In the genomic region with DNA sequence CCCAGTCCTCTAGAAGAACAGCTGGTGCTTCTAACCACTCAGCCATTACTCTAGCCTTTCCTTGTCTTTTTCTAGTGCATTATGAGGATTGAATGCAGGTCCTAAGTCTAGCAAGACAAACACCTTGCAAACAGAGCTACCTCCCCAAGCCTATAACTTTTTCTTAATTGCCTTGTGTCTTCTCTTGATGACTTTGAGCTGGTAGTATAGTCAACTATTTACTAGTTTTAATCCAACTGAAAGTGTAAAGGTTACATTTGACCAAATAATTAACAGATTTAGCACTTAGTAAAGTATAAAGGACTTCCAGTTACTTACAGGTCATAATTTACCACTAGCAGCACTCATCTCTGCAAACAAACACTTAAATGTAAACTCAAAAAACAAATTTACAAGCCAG, we compare ENCODE assay signal across 24 mouse cellular contexts. TPM values are rescaled to one million over a fixed set of nuclear protein-coding genes. Genes with fewer than 3 reads are reported as not detected.
DNase-seq lines count a peak whose midpoint lies in the region; ATAC-seq and TF ChIP-seq lines count a peak whose summit lies in the region.
"Had no signal": no experiment of that assay in that cellular context is flagged by ENCODE, and none has a peak within 500 bp of the region (broad histone marks: within the 10 kb centered on the region; RNA-seq: fewer than 3 reads in every experiment).

No protein-coding gene starts in this region.

- no peaks in the 10 kb centered on the region for H3K9me3 ChIP-seq in kidney, embryonic 15.5 days (replicated peaks)
- H3K9me3 ChIP-seq in kidney, postnatal 0 days (replicated peaks; ENCODE audit: low read length), result no peaks in the 10 kb centered on the region
- H3K9me3 ChIP-seq: embryonic facial prominence, embryonic 10.5 days; embryonic facial prominence, embryonic 12.5 days; forebrain, embryonic 13.5 days; forebrain, embryonic 15.5 days; G1E had no signal

- no peak overlapping the region for H3K4me2 ChIP-seq in kidney, embryonic 15.5 days
- H3K4me2 ChIP-seq in kidney, postnatal 0 days (ENCODE audit: low read length), result no peak overlapping the region
- H3K4me2 ChIP-seq: embryonic facial prominence, embryonic 12.5 days; forebrain, embryonic 13.5 days; forebrain, embryonic 15.5 days had no signal

- no peak overlapping the region for H3K9ac ChIP-seq in kidney, embryonic 15.5 days
- no peak overlapping the region for H3K9ac ChIP-seq in kidney, postnatal 0 days (ENCODE audit: low read depth, low read length)
- H3K9ac ChIP-seq: embryonic facial prominence, embryonic 12.5 days; forebrain, embryonic 13.5 days; forebrain, embryonic 15.5 days had no signal

- peak; percentile 36; the same call in 1 of the 2 replicates for ATAC-seq in kidney, embryonic 15.5 days (replicated peaks; ENCODE audit: low FRiP score)
- ATAC-seq in kidney, postnatal 0 days (replicated peaks; ENCODE audit: low FRiP score, low read depth), result no peak
- ATAC-seq: activated CD4-positive, CD25-positive, alpha-beta regulatory T cell, adult 4 months; CD4-positive, CD25-positive, alpha-beta regulatory T cell, adult 4 months; forebrain, embryonic 13.5 days; forebrain, embryonic 15.5 days; Patski had no signal

- peak overlapping the region; percentile 98 for H3K27ac ChIP-seq in kidney, adult 2 months (ENCODE audit: insufficient read depth, low read depth, low read length)
- peak overlapping the region; percentile 58; the same call in 1 of the 2 replicates for H3K27ac ChIP-seq in kidney, embryonic 15.5 days
- H3K27ac ChIP-seq in kidney, postnatal 0 days, result peak overlapping the region; percentile 64; the same call in 1 of the 2 replicates
- H3K27ac ChIP-seq: embryonic facial prominence, embryonic 10.5 days; embryonic facial prominence, embryonic 12.5 days; forebrain, embryonic 13.5 days; forebrain, embryonic 15.5 days had no signal

- peaks cover 23% of the 10 kb centered on the region for H3K4me1 ChIP-seq in kidney, adult 2 months (ENCODE audit: control insufficient read depth, insufficient read depth, low read length)
- H3K4me1 ChIP-seq in kidney, embryonic 15.5 days, result peaks cover 17% of the 10 kb centered on the region
- 0 out of 2 replicates have a peak, but pooled peaks cover 4% of the 10 kb centered on the region for H3K4me1 ChIP-seq in kidney, postnatal 0 days (replicated peaks; ENCODE audit: insufficient read depth, low read length)

- no peak for TF ChIP-seq POLR2A in kidney, adult 2 months (IDR thresholded peaks at IDR 0.05; ENCODE audit: low read depth, low read length)

- H3K36me3 ChIP-seq in kidney, adult 2 months (ENCODE audit: control insufficient read depth, insufficient read depth, low read length), result no peaks in the 10 kb centered on the region
- no peaks in the 10 kb centered on the region for H3K36me3 ChIP-seq in kidney, embryonic 15.5 days
- H3K36me3 ChIP-seq in kidney, postnatal 0 days (ENCODE audit: insufficient read depth, low read length), result no peaks in the 10 kb centered on the region
- H3K36me3 ChIP-seq: embryonic facial prominence, embryonic 10.5 days; embryonic facial prominence, embryonic 12.5 days; forebrain, embryonic 15.5 days had no signal

- no peaks in the 10 kb centered on the region for H3K27me3 ChIP-seq in kidney, adult 2 months (replicated peaks; ENCODE audit: control insufficient read depth, insufficient read depth, low read length)
- H3K27me3 ChIP-seq in kidney, embryonic 15.5 days, result no peaks in the 10 kb centered on the region
- H3K27me3 ChIP-seq in kidney, postnatal 0 days (ENCODE audit: insufficient read depth, low read length), result no peaks in the 10 kb centered on the region
- H3K27me3 ChIP-seq: CH12.LX; embryonic facial prominence, embryonic 12.5 days; forebrain, embryonic 13.5 days; forebrain, embryonic 15.5 days; Patski had no signal

- TF ChIP-seq CTCF in kidney, adult 2 months (conservative IDR thresholded peaks at IDR 0.05; ENCODE audit: insufficient read depth, insufficient read length, low read depth, low read length), result no peak
- TF ChIP-seq CTCF in kidney, postnatal 0 days (IDR thresholded peaks at IDR 0.05; ENCODE audit: low read depth), result no peak

- peak; percentile 62 for DNase-seq in kidney, adult 2 months
- DNase-seq in kidney, adult 18-20 months, result no peak
- DNase-seq in kidney, adult 11 months, result no peak
- peak; percentile 18 for DNase-seq in kidney, postnatal 0 days (ENCODE audit: low spot score)
- no peak for DNase-seq in kidney, postnatal 4 days
- DNase-seq: adrenal gland, adult 8-10 months; adrenal gland, postnatal 14 days; adrenal gland, postnatal 36 days; B cell, adult 2 months; cerebellum, adult 11-12 months; cerebellum, adult 2 months; cerebellum, adult 9-10 months; cerebellum, postnatal 10 days; cerebellum, postnatal 25 days had no signal

- H3K4me3 ChIP-seq in kidney, adult 2 months (ENCODE audit: insufficient read depth, low read depth, low read length), result no peak overlapping the region
- no peak overlapping the region for H3K4me3 ChIP-seq in kidney, embryonic 15.5 days (replicated peaks)
- H3K4me3 ChIP-seq in kidney, postnatal 0 days (replicated peaks; ENCODE audit: low read depth, low read length), result no peak overlapping the region
- H3K4me3 ChIP-seq: embryonic facial prominence, embryonic 10.5 days; embryonic facial prominence, embryonic 12.5 days; forebrain, embryonic 13.5 days; forebrain, embryonic 15.5 days had no signal

RNA-seq across cellular contexts. Expression of a gene that starts 27.8 kb away (rescaled TPM):
- 11.7 and 12.1 TPM in 2 replicates for polyA plus RNA-seq in kidney, adult 2 months (2012; rRNA removed)
- polyA plus RNA-seq in kidney, embryonic 15.5 days (2015; fragmentation: Nextera tagmentation; extraction: Ambion mirVana), result 31.7 and 32.2 TPM in 2 replicates
- 37.9 and 48.3 TPM in 2 replicates for polyA plus RNA-seq in kidney, postnatal 0 days (2015; fragmentation: Nextera tagmentation; extraction: Ambion mirVana)

RNA-seq across cellular contexts. Expression of a gene that starts 28.7 kb away (rescaled TPM):
- 13.0 and 15.7 TPM in 2 replicates for polyA plus RNA-seq in kidney, adult 2 months (2012; rRNA removed)
- 45.5 and 45.7 TPM in 2 replicates for polyA plus RNA-seq in kidney, embryonic 15.5 days (2015; fragmentation: Nextera tagmentation; extraction: Ambion mirVana)
- 44.1 and 46.3 TPM in 2 replicates for polyA plus RNA-seq in kidney, postnatal 0 days (2015; fragmentation: Nextera tagmentation; extraction: Ambion mirVana)

Comparison
In these comparisons a context has a peak if more than half of its experiments do, and no peak if none do; other contexts are left out.
1. DNase-seq: peak in kidney, adult 2 months (single experiment) and kidney, postnatal 0 days (single experiment); none in kidney, adult 18-20 months (single experiment), kidney, adult 11 months (single experiment) and kidney, postnatal 4 days (0 of 2).
2. Peak in every context shown above with its lines, with median percentiles within 50 percentile points of each other: H3K27ac ChIP-seq.